Mouse (Mus musculus) testis, adult 2 months (tissue): ENCODE results near the gene Cct4.

Source experiments
- CTCF ChIP-seq: fragments of 200-500 bp; IDR thresholded peaks from 2 replicates; pipeline ENCODE4 v1.5.1; 2012; ENCODE audit warnings: low read depth, mild to moderate bottlenecking, inconsistent platforms, low read length, moderate library complexity; ENCODE audit not compliant: control insufficient read depth, insufficient read depth, insufficient replicate concordance
- POLR2A ChIP-seq: fragments of 200-500 bp; IDR thresholded peaks from 2 replicates; pipeline ENCODE4 v1.6.1; 2012; ENCODE audit warnings: low read depth, mild to moderate bottlenecking, inconsistent platforms, low read length, moderate library complexity; ENCODE audit not compliant: control insufficient read depth

DNA sequence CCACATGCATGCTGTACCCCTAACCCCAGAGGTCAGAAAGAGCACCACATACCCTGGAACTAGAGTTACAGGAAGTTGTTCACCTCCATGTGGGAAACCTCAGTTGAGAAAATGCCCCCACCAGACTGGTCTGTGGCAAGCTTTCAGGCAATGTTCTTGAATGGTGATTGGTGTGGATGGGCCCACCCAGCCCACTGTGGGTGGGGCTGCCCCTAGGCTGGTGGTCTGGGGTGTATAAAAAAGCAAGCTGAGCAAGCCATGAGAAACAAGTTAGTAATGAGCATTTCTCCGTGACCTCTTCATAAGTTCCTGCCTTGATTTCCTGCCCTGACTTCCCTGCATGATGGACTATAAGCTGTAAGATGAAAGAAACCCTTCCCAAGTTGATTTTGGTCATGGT, 28.2 kb upstream of the Cct4 start:
- TF ChIP-seq CTCF (no peak), POLR2A (no peak)
